Mouse (Mus musculus): ENCODE results near the gene Med13. TPM values are rescaled to one million over a fixed set of nuclear protein-coding genes. Genes with fewer than 3 reads are reported as not detected.

Gene Med13
- polyA plus RNA-seq, 1 experiment from 2014 or later = 10.3 TPM

- Histone ChIP-seq H3K4me3 (no peak overlapping the region), H3K27me3 (no peaks in the 10 kb centered on the region), H3K36me3 (peaks cover 43% of the 10 kb centered on the region), H3K9me3 (no peaks in the 10 kb centered on the region), H3K4me1 (replicated peaks) (peaks cover 17% of the 10 kb centered on the region), H3K9ac (no peak overlapping the region), H3K4me2 (no peak overlapping the region), H3K27ac (no peak overlapping the region)
- 95% methylated on average over 1 of the region's 1 CpGs for WGBS
- ATAC-seq (ENCODE audit: low FRiP score) = no peak
Measured at GRCm38 (mm10) chr11:86253342-86253741, 104.1 kb downstream of the Med13 start.

GRCm38 (mm10) chr11:86232446-86232845, 125.0 kb downstream of the Med13 start:
- Histone ChIP-seq H3K4me3 (no peak overlapping the region), H3K27me3 (no peaks in the 10 kb centered on the region), H3K4me2 (no peak overlapping the region), H3K9ac (no peak overlapping the region), H3K36me3 (peaks cover 65% of the 10 kb centered on the region), H3K4me1 (replicated peaks) (no peaks in the 10 kb centered on the region), H3K27ac (no peak overlapping the region), H3K9me3 (no peaks in the 10 kb centered on the region)
- WGBS = 95% methylated on average over 4 of the region's 4 CpGs
- no peak for ATAC-seq (ENCODE audit: low FRiP score)

- no peaks in the 10 kb centered on the region for H3K9me3 ChIP-seq
- WGBS = 96% methylated on average over 13 of the region's 13 CpGs
- no peak overlapping the region for H3K4me3 ChIP-seq
- peaks cover 65% of the 10 kb centered on the region for H3K36me3 ChIP-seq
- no peak overlapping the region for H3K9ac ChIP-seq
- H3K27me3 ChIP-seq = no peaks in the 10 kb centered on the region
- no peaks in the 10 kb centered on the region for H3K4me1 ChIP-seq (replicated peaks)
- no peak overlapping the region for H3K4me2 ChIP-seq
- no peak overlapping the region for H3K27ac ChIP-seq
- ATAC-seq (ENCODE audit: low FRiP score) = no peak
Measured at GRCm38 (mm10) chr11:86231781-86232350, 125.5 kb downstream of the Med13 start.

- Histone ChIP-seq H3K4me2 (no peak overlapping the region), H3K4me3 (no peak overlapping the region), H3K36me3 (peaks cover 75% of the 10 kb centered on the region), H3K27me3 (no peaks in the 10 kb centered on the region), H3K27ac (no peak overlapping the region), H3K9ac (no peak overlapping the region), H3K9me3 (no peaks in the 10 kb centered on the region), H3K4me1 (replicated peaks) (no peaks in the 10 kb centered on the region)
- 93% methylated on average over 8 of the region's 8 CpGs for WGBS
- ATAC-seq (ENCODE audit: low FRiP score) = no peak
Measured at GRCm38 (mm10) chr11:86226646-86227180, 130.7 kb downstream of the Med13 start.

- no peaks in the 10 kb centered on the region for H3K27me3 ChIP-seq
- WGBS = 85% methylated on average over 4 of the region's 4 CpGs
- H3K9ac ChIP-seq = no peak overlapping the region
- peaks cover 68% of the 10 kb centered on the region for H3K36me3 ChIP-seq
- no peak overlapping the region for H3K4me3 ChIP-seq
- no peaks in the 10 kb centered on the region for H3K9me3 ChIP-seq
- H3K4me1 ChIP-seq (replicated peaks) = no peaks in the 10 kb centered on the region
- no peak for ATAC-seq (ENCODE audit: low FRiP score)
- no peak overlapping the region for H3K27ac ChIP-seq
- H3K4me2 ChIP-seq = no peak overlapping the region
Measured at GRCm38 (mm10) chr11:86225761-86226160, 131.6 kb downstream of the Med13 start.

Other genes starting within 250 kb of the Med13 start
- gene Brip1, start 156.4 kb downstream of the Med13 start, polyA plus RNA-seq (2015; fragmentation: Nextera tagmentation; extraction: Ambion mirVana) = 2.3 and 3.7 TPM in 2 replicates
- 27.3 and 27.9 TPM in 2 replicates for gene Ints2, start 100.0 kb downstream of the Med13 start, polyA plus RNA-seq (2015; fragmentation: Nextera tagmentation; extraction: Ambion mirVana)
- 16.6 and 17.7 TPM in 2 replicates for gene Rnft1, start 127.1 kb upstream of the Med13 start, polyA plus RNA-seq (2015; fragmentation: Nextera tagmentation; extraction: Ambion mirVana)
- gene Rps6kb1, start 187.2 kb upstream of the Med13 start, polyA plus RNA-seq (2015; fragmentation: Nextera tagmentation; extraction: Ambion mirVana) = 62.4 and 66.2 TPM in 2 replicates
- 7.6 and 7.8 TPM in 2 replicates for gene Tubd1, start 187.4 kb upstream of the Med13 start, polyA plus RNA-seq (2015; fragmentation: Nextera tagmentation; extraction: Ambion mirVana)